Mouse (Mus musculus): ENCODE data around the gene Lrriq4. TPM values are rescaled to one million over a fixed set of nuclear protein-coding genes. Genes with fewer than 3 reads are reported as not detected.
"Not testable (repeated sequence)": the region's sequence is repeated elsewhere in the genome, so short reads cannot be mapped to it uniquely, and the experiment has no call there.

The Lrriq4 gene
- total RNA-seq, 2 experiments from 2014 or later: not detected

DNA sequence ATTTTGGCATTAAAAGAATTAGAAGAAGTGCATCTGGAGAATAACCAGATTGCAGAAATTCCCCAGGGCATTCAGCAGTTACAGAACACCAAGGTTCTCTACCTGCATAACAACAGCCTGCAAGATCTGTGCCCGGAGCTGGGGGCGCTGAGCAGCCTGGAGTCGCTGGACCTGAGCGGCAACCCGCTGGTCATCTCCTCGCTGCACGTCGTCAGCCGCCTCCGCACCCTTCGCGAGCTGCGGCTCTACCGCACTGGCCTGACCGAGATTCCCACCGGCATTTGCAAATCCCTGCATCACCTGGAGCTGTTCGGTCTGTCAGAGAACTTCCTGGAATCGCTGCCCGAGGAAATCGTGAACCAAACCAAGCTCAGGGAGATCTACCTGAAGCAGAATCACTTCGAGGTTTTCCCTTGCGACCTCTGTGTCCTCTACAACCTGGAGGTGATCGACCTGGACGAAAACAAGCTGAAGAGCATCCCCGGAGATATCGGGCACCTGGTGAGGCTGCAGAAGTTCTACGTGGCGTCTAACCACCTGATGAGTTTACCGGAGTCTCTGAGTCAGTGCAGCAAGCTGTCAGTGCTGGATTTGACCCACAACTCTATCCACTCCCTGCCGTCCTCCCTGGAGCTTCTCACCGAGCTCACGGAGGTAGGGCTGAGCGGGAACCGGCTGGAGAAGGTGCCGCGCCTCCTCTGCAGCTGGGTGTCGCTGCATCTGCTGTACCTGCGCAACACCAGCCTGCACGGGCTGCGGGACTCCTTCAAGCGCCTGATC lies 5.9 kb downstream of the Lrriq4 start:
- DNase-seq (ENCODE audit: low spot score in 2 of 2): peak in 1 of 2 experiments; percentile 6
- intact Hi-C loops (cut with DNase I): no loop called here

DNA sequence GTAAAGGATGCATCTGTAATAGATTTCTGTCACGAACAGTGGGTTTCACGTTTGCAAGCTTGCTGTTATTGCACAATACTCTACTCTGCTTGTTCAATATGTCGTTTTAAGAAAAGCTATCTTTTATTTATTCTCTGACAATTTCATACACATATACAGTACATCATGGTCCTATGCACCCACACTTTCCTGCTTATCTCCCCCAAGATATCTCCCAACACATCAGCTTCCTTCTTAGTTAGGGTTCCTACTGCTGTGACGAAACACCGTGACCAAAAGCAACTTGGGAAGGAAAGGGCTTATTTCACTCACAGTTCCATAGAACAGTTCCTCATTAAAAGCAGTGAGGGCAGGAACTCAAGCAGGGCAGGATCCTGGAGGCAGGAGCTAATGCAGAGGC lies 11.6 kb downstream of the Lrriq4 start:
- intact Hi-C loops (cut with DNase I): no loop called here
- no peak for DNase-seq (ENCODE audit: low spot score in 2 of 2)

DNA sequence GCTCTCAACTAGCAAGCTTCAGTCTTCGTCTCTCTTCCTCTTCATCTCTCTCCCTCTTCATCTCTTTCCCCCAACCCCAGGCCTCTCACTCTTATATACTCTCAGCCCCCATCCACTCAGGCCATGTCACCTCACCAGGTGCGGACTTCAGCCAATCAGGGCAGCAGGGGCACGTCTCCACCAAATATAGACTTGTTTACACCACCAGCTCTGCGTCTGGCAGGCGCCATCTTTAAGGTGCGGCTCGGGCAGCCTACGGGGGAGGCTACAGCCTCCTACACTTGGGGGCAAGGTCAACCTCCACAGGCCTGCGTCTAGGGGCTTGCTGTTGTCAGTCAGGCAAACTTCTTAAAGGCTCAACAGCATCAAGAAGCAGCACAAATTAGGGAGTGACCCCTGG lies 14.2 kb downstream of the Lrriq4 start:
- no peak for DNase-seq (ENCODE audit: low spot score in 2 of 2)
- intact Hi-C loops (cut with DNase I): no loop called here

DNA sequence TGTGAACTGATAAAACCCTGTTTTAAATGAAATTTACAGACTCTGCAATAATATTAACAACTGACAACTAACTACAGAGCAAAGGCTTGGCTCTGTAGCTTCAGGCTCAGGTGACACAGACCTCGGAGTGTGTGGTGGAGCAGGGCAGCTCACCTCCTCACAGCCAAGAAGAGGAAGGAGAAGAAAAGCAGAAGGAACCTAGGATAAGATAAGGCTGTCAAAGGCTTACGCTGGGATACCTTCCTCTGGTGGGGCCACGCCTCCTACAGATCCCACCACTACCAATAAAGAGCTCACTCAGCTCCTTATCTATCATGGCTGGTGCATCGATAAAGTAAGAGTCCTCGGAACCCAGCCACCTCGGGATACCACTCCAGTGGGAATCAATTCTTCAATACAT lies 38.9 kb downstream of the Lrriq4 start:
- DNase-seq (ENCODE audit: low spot score in 2 of 2): no peak
- intact Hi-C loops (cut with DNase I): no loop called here

DNA sequence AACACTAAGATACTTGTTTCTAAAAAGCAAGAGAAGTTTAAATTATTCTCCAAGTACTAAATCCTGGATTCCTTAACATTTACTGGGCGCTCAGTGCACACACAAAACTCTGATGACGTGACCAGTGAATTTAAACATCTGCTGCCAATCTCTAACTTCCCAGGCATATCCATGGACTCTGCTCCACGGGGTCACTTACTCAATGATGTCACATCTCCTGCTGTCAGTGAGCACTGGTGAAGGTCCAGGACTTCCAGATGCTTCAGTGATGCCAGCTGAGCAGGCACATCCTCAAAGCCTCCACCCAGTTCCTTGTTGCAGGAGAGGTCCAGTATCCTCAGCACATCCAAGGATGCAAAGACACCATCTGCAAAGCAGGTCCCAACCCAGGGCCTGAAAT lies 42.9 kb downstream of the Lrriq4 start:
- DNase-seq (ENCODE audit: low spot score in 2 of 2): no peak
- intact Hi-C loops (cut with DNase I): no loop called here

DNA sequence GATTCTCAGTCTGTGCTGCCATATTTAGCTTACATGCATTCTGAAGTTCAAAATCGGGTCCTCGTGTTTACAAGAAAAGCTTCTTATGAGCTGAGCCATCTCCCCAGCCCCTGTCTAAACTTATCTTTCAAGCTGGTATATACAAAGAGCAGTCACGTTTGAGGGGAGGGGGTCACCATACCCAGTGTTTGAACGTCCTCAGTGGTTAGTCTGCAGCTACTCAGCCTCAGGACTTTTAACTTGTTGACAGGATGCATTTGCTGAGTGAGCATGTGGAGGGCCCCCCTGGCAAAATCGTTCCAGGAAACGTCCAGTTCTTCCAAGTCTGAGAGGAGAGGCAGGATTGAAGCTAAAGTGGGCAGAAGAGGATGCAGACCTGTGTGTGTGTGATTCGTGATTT lies 46.7 kb downstream of the Lrriq4 start:
- no peak for DNase-seq (ENCODE audit: low spot score in 2 of 2)
- intact Hi-C loops (cut with DNase I): loop anchor here (10.0 kb wide), 1 partner anchor 444 kb away; no protein-coding TSS in a partner anchor

DNA sequence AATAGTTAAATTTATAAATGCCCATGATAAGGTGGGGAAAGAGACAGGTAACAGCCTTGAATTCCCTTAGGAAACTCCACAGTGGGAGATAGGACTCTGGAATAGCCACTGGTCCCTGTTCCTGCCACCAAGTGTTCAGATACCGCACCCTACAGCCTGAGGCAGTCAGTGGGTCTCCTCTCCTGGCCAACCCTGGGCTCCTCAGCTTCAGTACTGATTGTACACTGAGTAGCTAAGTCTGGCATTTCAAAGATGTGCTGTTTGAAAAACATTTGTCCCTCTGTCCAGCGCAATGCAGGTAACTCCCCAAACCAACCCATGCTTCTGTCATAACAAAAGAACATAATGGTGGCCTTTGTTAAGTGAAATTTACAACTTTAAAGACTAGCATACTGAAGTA lies 51.4 kb downstream of the Lrriq4 start:
- no peak for DNase-seq (ENCODE audit: low spot score in 2 of 2)
- intact Hi-C loops (cut with DNase I): loop anchor here (10.0 kb wide), 1 partner anchor 439 kb away; no protein-coding TSS in a partner anchor

DNA sequence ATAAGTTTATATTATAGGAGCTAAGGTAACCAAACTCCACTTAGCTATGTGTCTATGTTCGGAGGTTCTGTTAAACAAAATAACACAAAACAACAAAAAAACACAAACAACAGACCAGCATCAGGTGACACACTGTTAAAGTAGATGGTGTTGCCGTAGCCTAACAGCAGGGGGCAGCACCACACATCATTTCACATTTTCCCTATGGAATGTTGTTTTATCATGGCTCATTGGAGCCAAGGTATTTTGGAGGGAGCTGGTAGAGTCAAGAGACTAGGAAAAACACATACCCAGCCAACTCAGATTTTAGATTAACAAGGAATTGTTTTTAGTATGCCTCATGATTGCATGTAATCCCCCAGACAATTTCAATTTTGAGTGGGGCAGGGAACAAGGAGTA lies 52.0 kb downstream of the Lrriq4 start:
- intact Hi-C loops (cut with DNase I): loop anchor here (10.0 kb wide), 1 partner anchor 438 kb away; no protein-coding TSS in a partner anchor
- DNase-seq (ENCODE audit: low spot score in 2 of 2): peak; percentile 24 to 47

DNA sequence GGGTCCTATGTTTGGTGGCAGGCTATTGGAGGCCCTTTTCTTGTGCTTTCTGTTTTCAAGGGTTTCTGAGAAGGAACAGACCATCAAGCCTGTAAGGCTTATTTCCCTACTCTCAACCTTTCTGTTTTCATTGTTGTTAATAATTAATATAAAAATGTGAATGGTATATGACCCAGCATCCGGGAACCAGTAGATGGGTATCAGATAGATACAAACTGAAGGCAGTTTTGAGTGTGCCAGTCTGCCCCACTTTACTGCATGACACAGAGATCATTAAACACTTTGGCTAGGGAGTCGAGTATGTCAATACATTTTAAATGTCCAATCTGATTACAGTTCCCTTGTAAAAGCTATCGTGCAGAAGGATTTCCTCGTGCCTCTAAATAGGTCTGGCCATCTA lies 53.6 kb downstream of the Lrriq4 start:
- intact Hi-C loops (cut with DNase I): loop anchor here (10.0 kb wide), 1 partner anchor 437 kb away; no protein-coding TSS in a partner anchor
- DNase-seq (ENCODE audit: low spot score in 2 of 2): no peak

DNA sequence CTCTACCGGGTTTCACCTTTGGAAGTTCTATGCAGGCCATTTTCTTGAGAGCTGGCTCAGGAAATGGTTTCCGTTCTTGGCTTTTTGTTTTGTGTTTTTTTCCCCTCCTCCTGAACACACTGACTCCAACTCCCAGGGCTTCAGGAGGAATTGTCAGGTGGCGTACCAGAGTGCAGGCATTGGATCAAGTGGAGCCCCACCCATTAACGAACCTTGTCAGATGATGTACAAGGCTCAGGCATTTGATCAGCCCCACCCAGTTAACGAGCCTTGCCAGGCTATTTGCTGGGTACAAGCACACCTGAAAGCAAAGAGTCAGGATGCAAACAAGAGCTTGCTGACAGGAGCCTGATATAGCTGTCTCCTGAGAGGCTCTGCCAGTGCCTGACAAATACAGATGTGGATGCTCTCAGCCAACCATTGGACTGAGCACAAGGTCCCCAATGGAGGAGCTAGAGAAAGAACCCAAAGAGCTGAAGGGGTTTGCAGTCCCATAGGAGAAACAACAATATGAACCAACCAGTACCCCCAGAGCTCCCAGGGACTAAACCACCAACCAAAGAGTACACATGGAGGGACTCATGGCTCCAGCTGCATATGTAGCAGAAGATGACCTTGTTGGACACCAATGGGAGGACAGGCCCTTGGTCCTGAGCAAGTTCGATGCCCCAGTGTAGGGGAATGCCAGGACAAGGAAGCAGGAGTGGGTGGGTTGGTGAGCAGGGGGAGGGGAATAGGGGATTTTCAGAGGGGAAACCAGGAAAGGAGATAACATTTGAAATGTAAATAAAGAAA lies 55.6 kb downstream of the Lrriq4 start, which contains the start of gene Lrrc31:
TSS of gene Lrrc31 (minus strand) at position 133 of the 795 bp plus-strand sequence.
- intact Hi-C loops (cut with DNase I): loop anchor here (10.0 kb wide), 1 partner anchor 435 kb away; no protein-coding TSS in a partner anchor
- not testable (repeated sequence) for DNase-seq (ENCODE audit: low spot score in 2 of 2)

DNA sequence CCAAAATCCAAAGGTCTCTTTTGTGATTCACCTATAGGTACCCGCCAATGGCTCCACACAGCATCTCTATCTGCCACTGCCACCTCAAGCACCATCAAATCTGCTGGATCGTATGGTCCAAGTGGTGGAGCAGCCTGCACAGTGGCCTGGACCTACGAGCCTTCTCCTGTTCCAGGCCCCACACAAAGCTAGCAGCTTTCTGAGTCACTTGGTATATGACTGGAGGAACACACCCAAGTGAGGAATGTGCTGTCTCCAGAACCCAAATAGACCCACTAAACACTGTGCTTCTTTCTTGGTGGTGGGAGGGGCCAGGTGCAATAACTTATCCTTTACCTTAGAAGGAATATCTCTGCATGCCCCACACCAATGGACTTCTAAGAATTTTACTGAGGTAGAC lies 61.7 kb downstream of the Lrriq4 start:
- no peak for DNase-seq (ENCODE audit: low spot score in 2 of 2)
- intact Hi-C loops (cut with DNase I): no loop called here

DNA sequence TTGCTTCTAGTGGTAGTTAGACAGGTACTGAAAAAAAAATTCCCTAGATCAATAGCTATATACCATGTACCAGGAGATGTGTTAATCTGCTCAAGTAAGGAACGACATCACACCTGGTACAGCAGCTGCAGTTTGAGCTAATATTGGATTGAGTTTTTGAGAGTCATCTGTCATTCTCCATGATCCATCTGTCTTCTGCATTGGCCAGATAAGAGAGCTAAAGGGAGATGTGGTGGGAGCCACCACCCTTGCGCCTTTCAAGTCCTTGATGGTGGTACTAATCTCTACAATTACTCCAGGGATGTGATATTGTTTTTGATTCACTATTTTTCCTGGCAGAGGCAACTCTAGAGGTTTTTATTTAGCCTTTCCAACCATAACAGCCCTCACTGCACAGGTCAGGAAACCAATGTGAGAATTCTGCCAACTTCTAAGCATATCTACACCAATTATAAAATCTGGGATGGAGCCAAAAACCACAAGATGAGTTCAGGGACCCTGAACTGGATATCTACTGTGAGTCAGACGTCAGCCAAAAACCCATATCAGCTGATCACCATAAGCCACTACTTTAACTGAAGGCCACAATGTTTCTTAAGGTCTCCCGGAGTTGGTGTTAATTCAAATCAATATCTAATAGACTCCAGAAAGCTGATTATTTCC lies 62.4 kb downstream of the Lrriq4 start:
- intact Hi-C loops (cut with DNase I): no loop called here
- no peak for DNase-seq (ENCODE audit: low spot score in 2 of 2)

DNA sequence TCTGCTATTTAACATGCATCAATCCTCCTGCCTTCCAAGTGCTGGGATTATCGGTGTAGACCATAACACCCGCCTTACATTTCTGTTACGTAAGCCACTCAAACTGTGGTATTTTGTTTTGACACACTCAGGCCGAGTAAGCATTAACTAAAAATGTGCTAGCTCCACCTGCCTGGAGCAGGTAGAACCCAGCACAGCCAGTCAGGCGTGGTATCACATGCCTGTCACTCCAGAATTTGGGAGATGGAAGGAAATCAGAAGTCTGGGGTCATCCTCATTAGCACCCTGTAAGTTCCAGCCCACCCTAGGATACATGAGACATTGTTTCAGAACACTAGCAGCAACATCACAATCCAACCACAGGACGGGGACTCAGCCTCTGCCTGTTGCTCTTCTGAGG lies 65.9 kb downstream of the Lrriq4 start:
- intact Hi-C loops (cut with DNase I): no loop called here
- no peak for DNase-seq (ENCODE audit: low spot score in 2 of 2)

DNA sequence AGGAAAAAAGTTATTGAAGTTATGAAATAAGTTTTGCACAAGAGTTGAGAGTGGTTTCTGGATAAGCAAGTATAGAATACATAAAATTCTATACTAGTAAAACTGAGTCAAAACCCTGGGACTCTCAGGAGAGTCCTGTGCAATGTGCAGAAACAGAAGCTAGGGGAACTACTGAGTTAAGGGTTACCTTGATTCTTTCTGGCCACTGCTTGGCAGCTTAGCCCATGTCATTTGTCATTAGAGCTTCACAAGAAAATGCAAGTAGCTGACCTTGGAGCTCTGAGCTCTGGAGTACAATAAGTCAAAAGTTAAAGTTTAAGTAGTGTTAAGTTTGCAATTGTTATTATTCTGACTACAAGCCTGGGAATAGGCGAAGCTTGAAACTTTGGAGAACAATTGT lies 69.0 kb downstream of the Lrriq4 start:
- no peak for DNase-seq (ENCODE audit: low spot score in 2 of 2)
- intact Hi-C loops (cut with DNase I): no loop called here

DNA sequence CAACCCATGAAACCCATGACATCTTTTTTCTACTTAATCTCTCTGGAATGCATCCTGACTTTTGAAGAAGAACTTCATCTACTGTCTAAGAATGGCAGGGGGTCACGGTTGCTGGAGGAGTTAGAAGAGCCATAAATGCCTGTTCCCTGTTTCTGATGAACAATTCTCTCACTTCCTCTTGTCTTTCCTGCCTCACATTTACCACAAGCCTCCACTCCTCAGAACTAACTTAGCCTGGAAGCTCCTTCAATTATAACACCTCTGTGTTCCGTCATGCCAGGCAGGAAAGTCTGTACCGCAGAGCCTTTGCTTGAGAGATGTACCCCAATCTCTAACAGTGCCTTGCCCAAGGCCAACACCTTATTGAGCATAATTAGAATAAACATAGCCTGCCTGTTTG lies 74.3 kb downstream of the Lrriq4 start:
- no peak for DNase-seq (ENCODE audit: low spot score in 2 of 2)
- intact Hi-C loops (cut with DNase I): no loop called here

Other genes with a start within 250 kb of the Lrriq4 start
- gene Mecom, start 96.5 kb upstream of the Lrriq4 start, total RNA-seq (2021): 1 to 10 TPM; 2.2 to 5.0 TPM
- 1 to 10 TPM in 1 of 2 experiments, under 1 TPM in 1; 0.99 to 1.1 TPM for gene Actrt3, start 44.6 kb upstream of the Lrriq4 start, total RNA-seq (2021)
- gene Mynn, start 42.4 kb upstream of the Lrriq4 start, total RNA-seq (2021): 10 to 100 TPM; 11.1 to 15.3 TPM
- not detected for gene Lrrc34, start 3.4 kb downstream of the Lrriq4 start, total RNA-seq (2021)
- gene Lrrc31, start 55.3 kb downstream of the Lrriq4 start, total RNA-seq (2021): not detected
- gene Samd7, start 101.8 kb downstream of the Lrriq4 start, total RNA-seq (2021): not detected
- 100 to 1,000 TPM; 109 to 113 TPM for gene Sec62, start 148.4 kb downstream of the Lrriq4 start, total RNA-seq (2021)
- under 1 TPM; 0.29 to 0.76 TPM for gene Gpr160, start 211.4 kb downstream of the Lrriq4 start, total RNA-seq (2021)

All from left cerebral cortex, postnatal 36 days (tissue).